Mouse (Mus musculus) cerebellum, postnatal 25 days (tissue): ENCODE measurements at regions not wholly inside any gene's neighbourhood (a gene's known extent, or its start where the extent isn't known, plus 50 kb on each side); places are given as distances from the start of the nearest gene placed in this dataset.

Experiments used
- DNase-seq, 2 experiments: peaks; one replicate each; pipeline ENCODE4 v3.0.0; 2021; ENCODE audit warnings: mixed read lengths in 2 of 2

GRCm38 (mm10) chr14:17234898-17235297 lies 415.9 kb upstream of the Rarb start:
- no peak for DNase-seq

- no peak for DNase-seq
These were observed 392.5 kb upstream of the Rarb start for GRCm38 (mm10) chr14:17211502-17211901.

GRCm38 (mm10) chr14:17205691-17206090 lies 386.7 kb upstream of the Rarb start:
- no peak for DNase-seq

GRCm38 (mm10) chr14:17203251-17204015 lies 384.5 kb upstream of the Rarb start:
- DNase-seq: no peak

GRCm38 (mm10) chr14:17192953-17193352 lies 374.0 kb upstream of the Rarb start:
- DNase-seq: no peak

- DNase-seq: no peak
These were observed 354.3 kb upstream of the Rarb start for GRCm38 (mm10) chr14:17173218-17173617.

- DNase-seq: peak; percentile 9 to 27
These were observed 353.6 kb upstream of the Rarb start for GRCm38 (mm10) chr14:17172330-17173110.

- DNase-seq: no peak
These were observed 352.9 kb upstream of the Rarb start for GRCm38 (mm10) chr14:17171896-17172295.

GRCm38 (mm10) chr14:17158324-17158723 lies 339.4 kb upstream of the Rarb start:
- no peak for DNase-seq

GRCm38 (mm10) chr14:17156402-17156954 lies 337.5 kb upstream of the Rarb start:
- no peak for DNase-seq

- DNase-seq: no peak
These were observed 301.7 kb upstream of the Rarb start for GRCm38 (mm10) chr14:17120679-17121078.

- DNase-seq: no peak
These were observed 287.7 kb upstream of the Rarb start for GRCm38 (mm10) chr14:17106668-17107067.

- no peak for DNase-seq
These were observed 283.5 kb upstream of the Rarb start for GRCm38 (mm10) chr14:17102486-17102885.

- DNase-seq: no peak
These were observed 271.6 kb upstream of the Rarb start for GRCm38 (mm10) chr14:17090573-17090937.

- DNase-seq: no peak
These were observed 270.9 kb upstream of the Rarb start for GRCm38 (mm10) chr14:17089640-17090572.

GRCm38 (mm10) chr14:17089089-17089634 lies 270.2 kb upstream of the Rarb start:
- DNase-seq: no peak

GRCm38 (mm10) chr14:17087828-17088227 lies 268.9 kb upstream of the Rarb start:
- no peak for DNase-seq

GRCm38 (mm10) chr14:17083907-17084306 lies 265.0 kb upstream of the Rarb start:
- DNase-seq: no peak

GRCm38 (mm10) chr14:17081904-17082303 lies 262.9 kb upstream of the Rarb start:
- DNase-seq: no peak

- no peak for DNase-seq
These were observed 260.6 kb upstream of the Rarb start for GRCm38 (mm10) chr14:17079513-17079912.

- no peak for DNase-seq
These were observed 242.4 kb upstream of the Rarb start for GRCm38 (mm10) chr14:17061358-17061757.

GRCm38 (mm10) chr14:17058438-17058837 lies 239.5 kb upstream of the Rarb start:
- DNase-seq: no peak
